13 mouse cellular contexts compared by ENCODE assay signal in the genomic region with DNA sequence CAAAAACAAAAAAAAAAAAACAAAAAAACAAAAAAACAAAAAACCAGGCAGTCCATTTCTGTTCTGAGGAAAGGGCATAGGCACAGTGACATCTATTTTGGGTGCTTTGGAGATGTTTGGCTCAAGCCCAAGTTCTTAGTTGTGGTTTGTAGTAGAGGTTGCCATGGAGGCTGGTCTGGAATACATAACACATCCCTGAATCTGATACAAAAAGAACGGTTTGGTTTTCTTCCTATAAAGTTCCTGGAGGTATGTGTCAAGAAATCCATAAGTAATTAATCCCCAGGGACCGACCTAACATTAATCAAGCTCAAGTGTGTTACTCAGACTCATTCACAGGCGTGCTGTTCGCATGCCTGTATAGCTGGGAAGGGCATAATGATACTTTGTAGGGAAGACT.
DNase-seq lines count a peak whose midpoint lies in the region; ATAC-seq and TF ChIP-seq lines count a peak whose summit lies in the region.
"Had no signal": no experiment of that assay in that cellular context is flagged by ENCODE, and none has a peak within 500 bp of the region (broad histone marks: within the 10 kb centered on the region; RNA-seq: fewer than 3 reads in every experiment).

No protein-coding gene starts in this region.

- no peak for DNase-seq in gastrocnemius, adult 2 months
- DNase-seq in gastrocnemius, postnatal 4 days (ENCODE audit: low spot score in 2 of 2), result no peak
- DNase-seq in kidney, postnatal 14 days, result no peak
- DNase-seq in 3T3-L1 (ENCODE audit: low read depth, low spot score), result peak; percentile 46
- peak; percentile 62 for DNase-seq in forelimb bud, embryonic 11.5 days (ENCODE audit: low read depth, low spot score)
- DNase-seq in adrenal gland, postnatal 4 days (ENCODE audit: low spot score in 2 of 2), result no peak
- DNase-seq: adrenal gland, adult 2 months; right cerebral cortex, adult 18-20 months; thymus, postnatal 14 days had no signal

- intact Hi-C loops in gastrocnemius, adult 2 months (cut with DNase I), result no loop called here

- 0 out of 2 replicates have a peak overlapping the region, but pooled peaks have one; percentile 10 for H3K4me2 ChIP-seq in kidney, embryonic 16.5 days (replicated peaks; ENCODE audit: low read depth, low read length)

- ATAC-seq in kidney, embryonic 16.5 days (ENCODE audit: low FRiP score, low TSS enrichment), result no peak; the same call in 1 of the 2 replicates
- no peak for ATAC-seq in cerebellum, adult (ENCODE audit: insufficient number of reproducible peaks, low FRiP score, low TSS enrichment)

- no peaks in the 10 kb centered on the region for H3K27me3 ChIP-seq in kidney, embryonic 16.5 days (ENCODE audit: insufficient read depth, low read length)

- TF ChIP-seq CTCF in gastrocnemius, adult 2 months (IDR thresholded peaks at IDR 0.05), result no peak

- H3K9me3 ChIP-seq in kidney, embryonic 16.5 days (ENCODE audit: low read length), result no peaks in the 10 kb centered on the region
- H3K9me3 ChIP-seq: midbrain, embryonic 10.5 days had no signal

- H3K9ac ChIP-seq in kidney, embryonic 16.5 days (replicated peaks; ENCODE audit: low read length), result no peak overlapping the region
- H3K9ac ChIP-seq: liver, embryonic 14.5 days had no signal

- WGBS in kidney, embryonic 16.5 days, result 46% methylated on average over 4 of the region's 4 CpGs

- H3K4me3 ChIP-seq in gastrocnemius, adult 2 months, result no peak overlapping the region
- H3K4me3 ChIP-seq in kidney, embryonic 16.5 days (ENCODE audit: low read length), result no peak overlapping the region
- H3K4me3 ChIP-seq: midbrain, embryonic 10.5 days had no signal

- H3K36me3 ChIP-seq in kidney, embryonic 16.5 days (ENCODE audit: insufficient read depth, low read length), result no peaks in the 10 kb centered on the region
- H3K36me3 ChIP-seq: midbrain, embryonic 10.5 days had no signal

- 0 out of 2 replicates have a peak overlapping the region, but pooled peaks have one; percentile 4 for H3K27ac ChIP-seq in gastrocnemius, adult 2 months
- H3K27ac ChIP-seq in kidney, embryonic 16.5 days (ENCODE audit: low read length), result no peak overlapping the region
- H3K27ac ChIP-seq: liver, embryonic 14.5 days; midbrain, embryonic 10.5 days had no signal

- H3K4me1 ChIP-seq in kidney, embryonic 16.5 days (ENCODE audit: insufficient read depth, low read length), result peaks cover 33% of the 10 kb centered on the region
- H3K4me1 ChIP-seq: midbrain, embryonic 10.5 days had no signal

Comparison
In these comparisons a context has a peak if more than half of its experiments do, and no peak if none do; other contexts are left out.
1. DNase-seq: peak in 3T3-L1 (single experiment) and forelimb bud, embryonic 11.5 days (single experiment); none in gastrocnemius, adult 2 months (single experiment), gastrocnemius, postnatal 4 days (0 of 2), kidney, postnatal 14 days (single experiment) and adrenal gland, postnatal 4 days (0 of 2).